Mouse (Mus musculus): ENCODE results near the gene Garnl3. TPM values are rescaled to one million over a fixed set of nuclear protein-coding genes. Genes with fewer than 3 reads are reported as not detected.

The Garnl3 gene
- polyA plus RNA-seq (2012; rRNA removed; ENCODE audit: low replicate concordance): 0.37 and 2.1 TPM in 2 replicates

DNA sequence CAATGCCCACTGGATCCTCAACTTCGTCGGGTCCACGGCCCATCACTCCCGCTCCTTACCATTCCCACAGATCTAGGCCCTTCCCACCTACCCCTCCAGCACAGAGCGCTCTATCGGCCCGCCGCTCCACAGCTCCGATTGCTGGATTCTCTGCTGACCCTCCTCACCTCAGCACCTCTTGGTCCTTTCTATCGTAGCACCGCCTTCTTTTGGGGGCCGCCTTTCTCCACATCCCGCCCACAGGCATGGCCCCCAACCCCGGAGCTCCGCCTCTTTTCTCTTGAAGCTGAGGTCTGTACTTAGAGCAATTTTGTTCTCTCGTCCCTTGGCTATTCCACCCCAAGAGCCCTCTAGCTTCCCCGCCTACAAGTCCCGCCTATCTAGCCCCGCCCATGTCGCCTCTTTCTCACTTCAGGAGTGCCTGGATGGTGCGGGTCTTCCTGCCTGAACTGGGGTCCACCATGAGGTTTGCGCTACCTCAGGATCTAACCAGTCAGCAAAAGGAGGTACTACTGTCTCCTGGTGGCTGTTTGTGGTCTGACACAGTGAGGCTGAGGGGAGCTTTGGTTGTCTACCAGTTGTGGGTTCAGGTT is at the start of gene Garnl3:
Gene Garnl3 (minus strand): TSS at position 155 of the 593 bp plus-strand sequence.

DNA sequence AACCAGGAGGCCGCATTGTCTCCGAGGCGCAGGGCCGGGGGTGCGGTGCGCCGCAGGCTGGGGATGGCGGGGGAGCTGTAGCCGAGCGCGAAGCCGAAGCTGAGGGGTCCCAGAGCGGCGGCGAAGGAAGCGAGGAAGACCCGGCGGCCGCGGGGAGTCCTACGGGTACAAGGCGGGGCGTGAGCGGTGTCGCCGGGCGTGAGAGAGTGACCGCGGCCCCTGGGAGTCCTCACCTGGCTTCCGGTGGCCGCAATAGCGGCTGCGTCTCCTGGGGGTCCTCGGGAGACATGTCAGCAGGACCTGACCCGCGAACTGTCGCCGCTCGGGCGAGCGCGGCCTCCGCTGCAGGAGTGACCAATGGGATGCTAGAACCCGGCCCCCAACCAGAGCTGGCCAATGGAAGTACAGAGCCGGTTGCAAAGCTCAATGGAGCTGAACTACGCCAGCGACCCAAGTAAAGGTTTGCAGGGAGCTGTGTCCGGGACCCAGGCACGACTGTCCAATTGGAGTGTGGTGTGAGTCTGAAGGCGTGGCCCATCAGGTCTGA is 149.7 kb downstream of the Garnl3 start, which contains the start of gene Slc2a8:
Gene Slc2a8 (minus strand): TSS at position 359 of the 547 bp plus-strand sequence.

DNA sequence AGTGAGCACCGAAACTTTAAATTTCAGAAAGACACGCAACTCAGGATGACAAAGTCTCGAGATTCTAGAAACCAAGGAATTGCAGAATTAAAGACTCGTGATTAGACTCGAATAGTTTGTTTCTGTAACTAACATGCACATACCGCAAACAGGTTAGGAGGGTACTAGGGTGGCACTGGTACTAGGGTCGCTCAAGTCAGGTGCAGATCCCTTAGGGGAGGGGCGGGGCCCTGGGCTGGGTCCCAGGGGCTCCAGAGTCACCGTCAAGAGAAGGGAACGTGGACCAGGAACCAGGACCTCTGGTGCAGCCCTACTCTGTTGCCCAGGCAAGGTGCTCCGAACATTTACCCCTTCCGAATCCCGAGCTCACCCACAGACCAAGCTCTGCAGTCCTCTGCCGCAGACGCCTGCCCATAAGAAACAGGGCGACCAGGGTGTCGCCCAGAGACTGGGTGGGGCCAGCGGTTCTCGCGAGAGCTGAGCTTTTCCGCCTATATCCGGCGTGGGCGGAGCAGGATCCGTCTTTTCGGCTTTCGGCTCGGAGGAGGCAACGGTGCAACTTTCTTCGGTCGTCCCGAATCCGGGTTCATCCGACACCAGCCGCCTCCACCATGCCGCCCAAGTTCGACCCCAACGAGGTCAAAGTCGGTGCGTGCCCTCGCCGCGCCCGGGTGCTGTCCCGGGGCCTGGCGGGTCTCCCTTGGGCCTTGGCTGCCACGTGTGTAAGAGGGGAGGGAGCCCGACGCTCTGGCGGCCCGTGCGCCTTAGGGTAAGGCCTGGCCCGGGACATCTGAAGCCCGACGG is 170.1 kb downstream of the Garnl3 start, which contains the start of the genes Rpl12 and Lrsam1:
Gene Rpl12 (plus strand): TSS at position 368 of the 804 bp plus-strand sequence.
Gene Lrsam1 (minus strand): TSS at position 423 of the 804 bp plus-strand sequence.

Other genes starting within 250 kb of the Garnl3 start
- gene Rpl12, start 170.1 kb downstream of the Garnl3 start, polyA plus RNA-seq (2012; rRNA removed; ENCODE audit: low replicate concordance): 202 and 216 TPM in 2 replicates
- 9.7 TPM in 2 replicates for gene Lrsam1, start 170.0 kb downstream of the Garnl3 start, polyA plus RNA-seq (2012; rRNA removed; ENCODE audit: low replicate concordance)
- gene Slc2a8, start 149.6 kb downstream of the Garnl3 start, polyA plus RNA-seq (2012; rRNA removed; ENCODE audit: low replicate concordance): 97.8 and 140 TPM in 2 replicates
- 13.9 and 29.0 TPM in 2 replicates for gene Angptl2, start 84.4 kb upstream of the Garnl3 start, polyA plus RNA-seq (2012; rRNA removed; ENCODE audit: low replicate concordance)
- 4.9 and 6.6 TPM in 2 replicates for gene Ralgps1, start 239.8 kb upstream of the Garnl3 start, polyA plus RNA-seq (2012; rRNA removed; ENCODE audit: low replicate concordance)

All from duodenum, adult 2 months (tissue).